Mouse (Mus musculus): ENCODE measurements around the gene Psmb6. TPM values are rescaled to one million over a fixed set of nuclear protein-coding genes. Genes with fewer than 3 reads are reported as not detected.
"Not testable (repeated sequence)": the region's sequence is repeated elsewhere in the genome, so short reads cannot be mapped to it uniquely, and the experiment has no call there.

The Psmb6 gene
- total RNA-seq, 2 experiments from 2014 or later, result 198 TPM

DNA sequence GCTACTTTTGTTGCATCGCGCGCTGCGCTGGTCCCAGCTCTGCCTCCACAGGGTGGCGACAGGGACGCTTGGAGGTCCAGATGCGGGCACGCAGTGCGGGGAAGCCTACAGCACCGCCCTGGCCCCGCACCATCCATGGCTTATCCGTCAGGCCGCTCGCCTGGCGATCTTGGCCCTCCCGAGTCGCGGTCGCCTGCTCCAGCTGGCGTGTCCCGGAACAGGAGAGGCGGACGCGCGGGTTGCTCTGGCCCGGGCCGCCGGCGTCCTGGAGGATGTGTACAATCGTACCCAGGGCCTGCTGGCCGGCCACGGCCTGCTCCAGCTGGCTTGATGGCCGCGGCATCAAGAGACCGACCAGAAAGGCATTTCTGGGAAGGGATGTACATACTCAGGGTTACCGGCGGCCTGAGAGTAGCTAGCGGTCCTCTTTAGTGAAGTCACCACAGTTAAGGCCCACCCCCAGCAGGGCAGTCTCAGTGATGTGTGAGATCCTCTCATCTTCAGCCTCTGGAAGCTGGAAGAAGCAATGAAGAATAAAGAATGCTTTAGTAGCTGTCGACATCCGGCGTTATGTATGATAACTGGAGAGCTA is 4.9 kb upstream of the Psmb6 start:
- no peak for DNase-seq (ENCODE audit: low spot score in 2 of 2)

DNA sequence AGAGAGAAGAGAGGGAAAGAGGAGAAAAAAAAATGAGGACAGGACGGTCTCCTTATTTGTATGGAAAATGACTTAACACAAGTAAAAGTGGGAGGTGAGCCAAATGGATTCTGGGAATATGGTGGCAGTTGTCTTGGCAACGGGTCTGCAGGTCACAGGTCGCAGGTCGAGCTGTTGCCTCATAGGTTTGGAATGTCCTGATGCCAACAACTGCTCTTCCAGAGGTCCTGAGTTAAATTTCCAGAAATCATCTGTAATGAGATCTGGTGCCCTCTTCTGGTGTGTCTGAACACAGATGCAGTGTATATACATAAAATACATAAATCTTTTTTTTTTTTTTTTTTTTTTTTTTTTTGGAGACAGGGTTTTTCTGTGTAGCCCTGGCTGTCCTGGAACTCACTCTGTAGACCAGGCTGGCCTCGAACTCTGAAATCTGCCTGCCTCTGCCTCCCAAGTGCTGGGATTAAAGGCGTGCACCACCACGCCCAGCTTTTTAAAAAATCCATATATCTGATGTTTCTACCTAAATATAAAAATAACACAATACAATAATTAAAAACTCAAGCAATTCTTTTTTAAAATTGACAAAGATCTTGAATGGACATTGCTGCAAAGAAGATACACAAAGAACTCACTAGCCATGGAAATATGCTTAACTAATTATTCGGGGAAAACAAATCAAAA is 1.7 kb upstream of the Psmb6 start:
- not testable (repeated sequence) for DNase-seq (ENCODE audit: low spot score in 2 of 2)

DNA sequence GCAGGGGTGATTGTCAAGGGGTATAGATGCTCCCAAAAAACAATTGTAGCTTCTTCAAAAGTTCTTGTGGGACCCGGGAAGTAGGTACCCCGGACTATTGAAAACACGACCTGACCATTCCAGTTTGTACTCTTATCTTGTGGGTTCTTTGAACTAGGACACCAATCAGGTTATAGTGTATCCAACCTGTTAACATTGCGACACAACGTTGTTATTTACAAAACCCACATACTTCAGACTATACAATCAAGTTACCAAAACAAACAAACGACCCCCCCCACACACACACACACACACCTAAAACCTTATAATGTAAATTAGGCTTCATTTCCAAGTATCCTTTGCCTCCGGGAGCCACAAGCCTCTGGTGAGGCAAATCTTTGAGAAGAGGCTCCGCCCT is 385 bp upstream of the Psmb6 start:
- DNase-seq (ENCODE audit: low spot score in 2 of 2), result no peak

DNA sequence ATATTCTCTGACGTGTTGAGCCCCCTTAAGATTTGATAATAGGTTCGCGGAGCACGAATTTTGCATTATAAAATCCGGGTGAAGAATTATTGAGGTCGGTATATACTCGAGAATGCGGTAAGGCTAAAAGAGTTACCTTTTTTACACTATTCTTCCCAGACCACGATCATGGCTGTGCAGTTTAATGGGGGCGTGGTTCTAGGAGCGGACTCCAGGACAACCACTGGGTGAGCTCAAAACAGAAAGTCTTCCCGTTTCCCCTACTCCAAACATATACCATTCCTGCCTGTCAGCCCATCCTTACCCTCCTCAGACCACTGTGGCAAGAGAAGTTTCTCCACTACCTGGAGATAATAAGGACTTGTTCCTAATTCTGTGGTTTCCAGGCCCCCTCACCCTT is 559 bp downstream of the Psmb6 start:
- DNase-seq (ENCODE audit: low spot score in 2 of 2), result no peak

DNA sequence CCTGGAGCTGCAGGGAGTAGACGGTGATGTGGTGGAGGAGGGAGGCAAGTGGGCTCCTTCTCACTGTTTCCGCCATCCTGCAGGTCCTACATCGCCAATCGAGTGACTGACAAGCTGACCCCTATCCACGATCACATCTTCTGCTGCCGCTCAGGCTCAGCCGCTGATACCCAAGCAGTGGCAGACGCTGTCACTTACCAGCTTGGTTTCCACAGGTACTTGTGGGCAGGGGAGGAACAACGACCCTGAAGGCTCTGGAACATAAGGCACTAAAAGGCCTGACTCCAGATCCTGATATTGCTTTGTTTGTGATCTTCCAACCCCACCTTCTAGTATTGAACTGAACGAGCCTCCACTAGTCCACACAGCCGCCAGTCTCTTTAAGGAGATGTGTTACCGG is 1.0 kb downstream of the Psmb6 start:
- no peak for DNase-seq (ENCODE audit: low spot score in 2 of 2)

DNA sequence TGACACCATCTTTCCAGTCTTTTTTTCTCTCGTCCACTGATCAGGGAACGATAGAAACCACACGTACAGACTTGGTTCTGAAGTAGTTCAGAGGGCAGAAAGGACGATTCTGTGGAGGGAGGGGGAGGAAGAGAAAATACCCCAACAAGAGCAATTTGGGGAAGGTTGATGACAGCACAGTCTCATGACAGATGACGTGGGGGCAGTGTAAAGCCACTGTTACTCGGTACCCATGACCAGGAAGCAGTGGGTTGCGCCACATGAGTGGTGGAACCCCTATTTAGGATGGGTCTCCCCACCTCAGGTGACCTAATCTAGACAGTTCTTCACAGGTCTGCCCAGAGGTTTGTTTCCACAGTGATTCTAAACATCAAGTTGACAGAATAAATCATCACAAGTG is 3.4 kb downstream of the Psmb6 start:
- DNase-seq (ENCODE audit: low spot score in 2 of 2), result no peak

DNA sequence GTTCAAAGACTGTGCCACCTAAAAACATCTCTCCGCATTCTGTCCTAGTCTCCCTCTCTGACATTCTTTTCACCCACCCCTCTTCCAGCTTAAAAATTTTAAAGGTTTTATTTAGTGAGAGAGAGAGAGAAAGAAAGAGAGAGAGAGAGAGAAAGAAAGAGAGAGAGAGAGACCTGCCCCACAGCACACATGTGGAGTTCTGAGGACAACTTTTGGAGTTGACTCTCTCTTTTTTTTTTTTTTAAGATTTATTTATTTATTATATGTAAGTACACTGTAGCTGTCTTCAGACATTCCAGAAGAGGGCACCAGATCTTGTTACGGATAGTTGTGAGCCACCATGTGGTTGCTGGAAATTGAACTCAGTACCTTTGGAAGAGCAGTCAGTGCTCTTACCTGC is 5.9 kb downstream of the Psmb6 start:
- DNase-seq (ENCODE audit: low spot score in 2 of 2), result not testable (repeated sequence)

DNA sequence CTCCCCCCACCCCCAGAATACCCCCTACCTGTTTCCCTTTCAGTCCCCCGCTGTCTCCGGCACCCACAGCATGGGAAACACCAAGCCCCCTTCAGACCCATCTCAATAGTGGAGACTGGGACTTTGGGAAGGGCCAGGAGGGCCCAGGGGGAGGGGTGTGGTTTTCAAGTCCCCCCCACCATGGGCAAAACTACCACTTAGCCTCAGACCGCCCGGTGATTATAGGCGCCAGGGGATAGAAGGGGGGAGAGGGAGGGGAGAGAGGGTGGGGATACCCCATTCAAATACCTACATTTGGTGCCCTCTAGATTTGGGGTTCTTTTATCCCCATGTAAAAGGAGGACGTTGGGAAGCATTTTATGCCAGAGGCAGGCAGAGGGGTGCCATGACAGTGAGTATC is 7.7 kb downstream of the Psmb6 start, which contains the start of gene Gm40193:
TSS of gene Gm40193 (minus strand) at position 101 of the 400 bp plus-strand sequence.
- no peak for DNase-seq (ENCODE audit: low spot score in 2 of 2)

DNA sequence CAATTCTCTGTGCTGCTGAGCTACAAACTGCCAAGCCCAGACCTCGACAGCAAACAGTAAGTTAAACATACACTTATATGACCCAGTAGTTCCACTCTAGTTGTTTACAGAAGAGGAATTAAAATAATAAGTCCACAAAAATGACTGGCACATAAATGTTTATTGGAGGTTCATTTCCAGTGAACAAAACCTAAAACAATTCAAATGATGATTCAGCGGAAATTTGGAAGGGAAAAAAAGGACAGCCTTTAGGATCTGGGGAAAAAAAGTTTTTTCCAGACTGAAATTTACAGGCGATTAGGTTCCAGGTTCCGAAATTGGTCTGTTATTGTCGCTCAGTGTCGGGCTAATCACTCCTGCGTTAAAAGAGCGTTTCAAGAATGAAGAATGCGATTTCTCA is 14.3 kb downstream of the Psmb6 start:
- no peak for DNase-seq (ENCODE audit: low spot score in 2 of 2)

DNA sequence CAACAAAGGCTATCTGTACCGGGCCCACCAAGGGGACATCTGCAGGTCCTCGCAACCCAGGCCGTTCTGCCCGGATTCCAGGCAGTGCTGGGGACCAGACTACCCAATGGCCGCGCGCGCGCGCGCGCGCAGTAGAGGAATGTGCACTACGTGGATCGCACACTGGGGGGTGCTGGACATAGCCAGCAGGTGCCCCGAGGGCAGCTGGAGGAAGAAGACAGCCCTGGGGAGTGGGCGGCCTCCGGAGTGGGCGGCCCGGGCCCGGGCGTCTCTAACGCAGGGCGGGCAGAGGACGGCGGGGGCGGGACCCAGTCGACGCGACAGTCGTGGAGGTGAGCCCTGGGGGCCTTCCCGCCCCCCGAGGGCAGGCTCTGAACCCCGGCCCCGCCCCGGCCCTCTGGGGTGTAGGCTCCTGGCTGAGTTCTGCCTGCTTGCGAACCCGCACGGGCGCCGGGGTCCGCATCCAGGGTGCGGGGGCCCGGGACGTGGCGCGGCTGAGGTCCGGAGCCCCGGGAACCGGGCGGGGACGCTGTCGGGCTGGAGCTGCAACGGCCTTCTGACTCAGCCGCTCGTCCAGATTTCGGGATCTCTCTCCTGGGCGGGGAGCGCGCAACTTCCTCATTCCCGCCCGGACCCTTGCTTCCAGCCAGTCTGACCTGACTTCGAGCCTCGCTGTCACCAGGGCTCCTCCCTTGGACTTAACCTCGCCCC is 14.9 kb downstream of the Psmb6 start, which contains the start of gene Pld2:
TSS of gene Pld2 (plus strand) at position 188 of the 711 bp plus-strand sequence.
- peak; percentile 46 to 77 for DNase-seq (ENCODE audit: low spot score in 2 of 2)

DNA sequence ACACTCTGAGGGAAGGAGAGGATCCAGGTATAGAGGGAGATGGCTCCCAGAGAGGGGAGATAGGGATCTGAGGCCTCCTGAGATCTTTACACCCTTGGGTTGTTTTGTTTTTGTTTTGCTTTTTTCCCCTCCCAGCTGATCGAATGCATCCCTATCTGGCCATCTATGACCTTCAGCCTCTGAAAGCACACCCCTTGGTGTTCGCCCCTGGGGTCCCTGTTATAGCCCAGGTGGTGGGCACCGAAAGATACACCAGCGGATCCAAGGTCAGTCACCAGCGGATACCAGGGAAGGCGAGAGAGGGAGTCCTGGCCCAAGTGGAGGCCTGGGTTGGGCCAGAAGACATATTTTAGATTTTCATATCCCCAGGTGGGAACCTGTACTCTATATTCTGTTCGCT is 15.8 kb downstream of the Psmb6 start:
- no peak for DNase-seq (ENCODE audit: low spot score in 2 of 2)

DNA sequence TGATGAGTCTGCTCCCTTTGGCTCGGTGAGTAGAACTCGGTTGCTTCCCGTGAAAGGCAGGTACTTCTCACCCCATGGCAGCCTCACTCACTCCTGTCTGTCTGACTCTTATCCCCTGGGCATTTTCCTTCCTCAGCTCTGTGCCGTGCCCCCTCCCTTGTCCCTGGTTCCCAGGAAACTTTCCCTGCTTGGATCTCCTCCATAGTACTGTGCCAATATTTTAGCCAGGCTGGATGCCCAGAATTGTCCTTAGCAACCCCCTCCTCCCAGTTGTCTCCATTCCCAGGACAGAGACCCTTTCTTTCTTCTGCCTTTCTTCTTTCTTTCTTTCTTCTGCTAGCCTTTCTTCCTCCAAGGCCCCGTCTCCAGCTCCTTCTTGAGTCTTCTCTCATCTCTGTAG is 16.2 kb downstream of the Psmb6 start:
- DNase-seq (ENCODE audit: low spot score in 2 of 2), result no peak

DNA sequence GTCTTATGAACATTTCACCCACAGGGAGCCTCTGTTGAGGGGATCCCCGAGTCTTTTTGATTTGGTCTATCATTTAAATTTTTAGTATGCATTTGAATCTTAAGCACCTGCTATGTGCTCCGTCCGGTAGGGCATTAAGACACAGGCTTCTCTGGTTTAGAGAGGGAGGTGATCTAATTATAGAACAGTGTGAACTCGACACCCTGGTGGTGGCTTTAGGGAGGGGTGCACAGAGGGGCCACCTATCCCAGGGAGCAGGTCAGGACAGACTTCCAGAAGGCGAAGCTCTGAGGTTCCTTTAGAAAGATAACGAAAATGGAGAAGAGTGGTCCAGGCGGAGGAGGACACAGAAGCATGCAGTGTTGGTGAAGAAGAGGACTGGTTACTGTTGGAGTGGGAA is 19.3 kb downstream of the Psmb6 start:
- no peak for DNase-seq (ENCODE audit: low spot score in 2 of 2)

DNA sequence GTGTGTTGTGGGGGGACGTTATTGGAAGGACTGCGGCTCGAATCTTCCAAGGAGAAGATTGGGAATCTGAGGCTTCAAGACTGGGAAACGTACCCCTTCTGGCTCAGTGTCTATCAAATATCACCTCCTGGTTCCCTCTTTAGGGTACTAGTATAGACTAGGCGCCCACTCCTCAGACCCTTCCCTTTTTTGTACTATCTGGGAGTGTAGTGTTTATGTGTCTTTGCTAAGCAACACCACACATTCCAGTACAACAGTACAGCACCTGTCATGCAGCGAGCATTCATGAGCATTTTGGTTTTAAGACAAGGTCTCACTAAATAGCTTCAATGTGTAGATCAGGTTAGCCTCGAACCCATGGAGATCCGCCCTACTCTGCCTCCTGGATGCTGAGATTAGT is 26.4 kb downstream of the Psmb6 start:
- DNase-seq (ENCODE audit: low spot score in 2 of 2), result no peak

DNA sequence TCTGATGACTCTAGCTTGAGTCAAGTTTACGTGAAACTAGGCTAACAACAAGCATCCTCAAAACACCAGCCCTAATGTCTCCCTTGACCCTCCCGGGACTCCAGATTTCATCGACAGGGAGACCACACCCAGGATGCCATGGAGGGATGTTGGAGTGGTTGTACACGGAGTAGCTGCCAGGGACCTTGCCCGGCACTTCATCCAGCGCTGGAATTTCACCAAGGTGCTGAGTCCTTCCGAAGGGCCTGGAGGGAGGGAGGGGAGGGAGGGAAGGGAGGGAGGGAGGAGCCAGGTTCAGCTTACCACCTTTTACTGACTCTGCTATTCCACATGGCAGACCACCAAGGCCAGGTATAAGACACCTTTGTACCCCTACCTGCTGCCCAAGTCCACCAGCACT is 28.8 kb downstream of the Psmb6 start:
- DNase-seq (ENCODE audit: low spot score in 2 of 2), result no peak

DNA sequence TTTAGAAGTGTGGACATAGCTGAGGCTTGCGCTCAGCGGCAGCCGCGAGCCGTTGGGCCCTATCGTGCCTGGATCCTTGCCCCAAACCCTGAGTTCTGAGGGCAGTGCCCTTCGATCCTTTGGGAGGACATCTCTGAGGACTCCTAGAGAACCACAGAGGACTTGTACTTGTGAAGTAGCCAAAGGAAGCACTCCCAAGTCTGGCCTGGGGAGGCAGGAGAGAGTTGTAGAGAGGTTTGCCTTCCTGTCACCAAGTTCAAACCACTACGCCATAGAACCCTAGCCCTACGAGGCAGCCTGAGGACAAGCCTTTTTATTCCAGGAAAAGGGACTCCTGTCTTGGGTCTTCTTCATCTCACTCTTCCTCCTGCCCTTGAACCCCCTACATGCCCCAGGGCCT is 32.4 kb downstream of the Psmb6 start:
- DNase-seq (ENCODE audit: low spot score in 2 of 2), result no peak

DNA sequence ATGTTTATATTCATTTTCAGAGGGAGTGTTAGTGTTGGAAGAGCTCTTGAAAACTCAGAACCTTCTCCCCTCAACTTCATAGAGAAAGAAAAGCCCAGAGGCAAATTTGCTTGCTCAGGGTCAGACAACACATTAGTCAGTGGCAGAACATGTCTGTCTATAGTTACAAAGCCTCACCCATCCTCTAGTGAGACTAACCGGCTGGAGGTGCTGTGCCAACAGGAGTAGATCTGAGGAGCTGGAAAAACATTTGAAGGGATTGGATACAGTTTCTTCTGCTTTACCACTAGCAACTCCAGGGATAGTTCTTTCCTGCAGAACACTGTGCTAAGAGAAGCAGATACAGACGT is 36.7 kb downstream of the Psmb6 start:
- DNase-seq (ENCODE audit: low spot score in 2 of 2), result no peak

DNA sequence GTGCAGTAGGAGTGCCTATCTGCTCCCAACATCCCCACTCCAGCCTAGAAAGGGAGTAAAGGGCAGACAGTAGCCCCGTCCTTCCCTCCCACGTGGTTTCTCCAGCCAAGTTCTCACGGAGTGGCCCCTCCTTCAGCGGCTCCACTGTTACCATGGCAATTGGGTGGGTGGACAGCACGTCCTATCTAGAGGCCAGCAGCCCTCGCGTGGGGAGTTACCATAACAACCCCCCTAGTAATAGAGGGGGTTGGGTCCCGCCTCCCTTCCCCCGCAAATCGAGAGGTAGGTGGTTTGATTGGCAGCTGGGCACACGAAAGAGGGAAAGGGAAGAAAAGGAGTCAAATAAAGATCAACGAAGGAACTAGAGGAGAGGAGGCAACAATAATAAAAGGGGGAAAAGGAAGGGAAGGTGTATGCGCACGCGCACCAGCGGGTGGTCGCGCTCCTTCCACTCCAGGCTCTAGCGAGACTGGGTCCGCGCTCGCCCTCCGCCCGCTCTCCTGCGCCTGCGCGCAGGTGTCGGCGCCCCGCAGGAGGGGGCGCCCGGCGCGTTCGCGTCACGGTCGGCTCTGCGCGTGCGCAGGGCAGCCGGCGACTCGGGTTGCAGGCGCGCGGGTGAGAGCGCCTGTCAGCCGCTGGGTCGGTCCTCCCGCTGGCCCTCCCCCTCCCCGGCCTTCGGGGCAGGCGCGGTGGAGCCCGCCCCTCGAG is 37.3 kb downstream of the Psmb6 start, which contains the start of gene Mink1:
TSS of gene Mink1 (plus strand) at position 595 of the 708 bp plus-strand sequence.
- peak; percentile 88 to 92 for DNase-seq (ENCODE audit: low spot score in 2 of 2)

DNA sequence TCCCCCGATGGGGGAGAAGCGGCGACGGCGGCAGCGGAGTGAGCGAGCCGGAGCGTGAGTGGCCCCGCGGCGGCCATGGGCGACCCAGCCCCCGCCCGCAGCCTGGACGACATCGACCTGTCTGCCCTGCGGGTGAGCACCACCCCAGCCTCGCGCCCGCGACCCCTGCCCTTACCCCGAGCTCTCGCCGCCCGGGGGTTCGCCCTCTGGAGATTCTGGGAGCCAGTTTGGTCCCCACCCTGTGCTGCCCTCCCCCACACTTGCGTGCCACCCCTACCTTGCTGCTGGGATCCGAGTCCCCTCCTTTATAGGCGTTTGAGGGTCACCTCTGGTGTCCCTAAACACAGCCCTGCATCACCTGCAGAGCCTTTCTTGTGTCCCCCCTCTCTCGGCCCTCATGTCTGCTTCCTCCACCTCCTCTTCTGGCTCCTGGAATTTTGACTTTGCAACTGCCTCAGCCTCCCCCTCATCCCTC is 37.9 kb downstream of the Psmb6 start:
- DNase-seq (ENCODE audit: low spot score in 2 of 2), result no peak

DNA sequence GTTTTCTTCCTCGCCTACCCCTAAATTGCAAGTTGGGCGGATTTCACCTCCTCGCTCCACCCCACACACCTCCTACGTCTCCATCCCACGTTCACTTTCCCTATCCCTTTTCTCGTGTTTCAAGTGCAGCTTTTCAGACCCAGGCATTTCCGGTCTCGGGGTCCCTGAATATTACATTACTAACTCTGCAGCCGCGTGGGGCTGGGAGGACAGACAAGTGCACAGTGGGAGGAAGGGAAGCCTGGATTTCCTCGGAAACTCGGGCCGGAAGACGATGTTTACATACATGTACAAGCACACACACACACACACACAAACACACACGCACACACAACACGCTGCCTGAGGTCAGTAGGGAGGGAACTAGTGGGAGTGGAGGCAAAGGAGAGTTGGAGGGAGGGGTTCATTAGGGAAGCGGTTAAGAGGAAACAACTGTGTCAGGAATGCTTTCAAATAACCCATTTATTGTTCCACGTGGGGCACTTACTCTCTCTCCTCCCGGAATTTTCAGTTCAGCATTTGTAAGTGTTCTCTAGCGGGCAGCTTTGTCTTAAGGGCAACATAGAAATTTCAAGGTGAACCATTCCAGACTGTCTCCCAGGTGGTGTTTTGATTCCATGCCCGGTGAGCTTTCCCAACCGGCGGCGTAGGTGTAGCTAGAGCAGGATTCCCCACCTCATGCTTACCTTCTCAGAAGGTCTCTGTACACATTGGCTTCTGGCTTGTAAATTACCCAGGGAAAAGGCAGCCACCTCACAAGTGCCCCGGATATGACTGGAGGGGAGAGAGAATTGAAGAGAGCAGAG is 38.5 kb downstream of the Psmb6 start:
- peak in 1 of 2 experiments; percentile 41 for DNase-seq (ENCODE audit: low spot score in 2 of 2)
